Mouse (Mus musculus): Measurements from ENCODE around the gene Sqstm1.

The Sqstm1 gene

GRCm38 (mm10) chr11:50210505-50211151 lies at the start of gene Sqstm1, which contains the start of gene Mgat4b:
TSS of gene Sqstm1 (minus strand) at chr11:50210827.
TSS of gene Mgat4b (plus strand) at chr11:50210890.
- DNase-seq (ENCODE audit: low spot score), result peak; percentile 86

- peak; percentile 67 for DNase-seq (ENCODE audit: low spot score)
Measured at GRCm38 (mm10) chr11:50258310-50258709, 47.7 kb upstream of the Sqstm1 start.

- DNase-seq (ENCODE audit: low spot score), result no peak
Measured at GRCm38 (mm10) chr11:50256615-50257014, 46.0 kb upstream of the Sqstm1 start.

- DNase-seq (ENCODE audit: low spot score), result peak; percentile 79
Measured at GRCm38 (mm10) chr11:50254010-50254580, 43.5 kb upstream of the Sqstm1 start.

GRCm38 (mm10) chr11:50253393-50253792 lies 42.8 kb upstream of the Sqstm1 start:
- no peak for DNase-seq (ENCODE audit: low spot score)

- DNase-seq (ENCODE audit: low spot score), result no peak
Measured at GRCm38 (mm10) chr11:50252684-50253265, 42.1 kb upstream of the Sqstm1 start.

- no peak for DNase-seq (ENCODE audit: low spot score)
Measured at GRCm38 (mm10) chr11:50252166-50252565, 41.5 kb upstream of the Sqstm1 start.

GRCm38 (mm10) chr11:50248473-50249171 lies 38.0 kb upstream of the Sqstm1 start:
- DNase-seq (ENCODE audit: low spot score), result no peak

- no peak for DNase-seq (ENCODE audit: low spot score)
Measured at GRCm38 (mm10) chr11:50245269-50245668, 34.6 kb upstream of the Sqstm1 start.

- no peak for DNase-seq (ENCODE audit: low spot score)
Measured at GRCm38 (mm10) chr11:50243926-50244325, 33.3 kb upstream of the Sqstm1 start.

- peak; percentile 28 for DNase-seq (ENCODE audit: low spot score)
Measured at GRCm38 (mm10) chr11:50240235-50240911, 29.7 kb upstream of the Sqstm1 start.

GRCm38 (mm10) chr11:50238821-50239791 lies 28.5 kb upstream of the Sqstm1 start:
- no peak for DNase-seq (ENCODE audit: low spot score)

- DNase-seq (ENCODE audit: low spot score), result peak; percentile 39
Measured at GRCm38 (mm10) chr11:50238324-50238723, 27.7 kb upstream of the Sqstm1 start, which contains the start of gene Ltc4s. TSS of gene Ltc4s (minus strand) at chr11:50238616.

- DNase-seq (ENCODE audit: low spot score), result no peak
Measured at GRCm38 (mm10) chr11:50236937-50237835, 26.6 kb upstream of the Sqstm1 start.

GRCm38 (mm10) chr11:50236540-50236936 lies 25.9 kb upstream of the Sqstm1 start:
- DNase-seq (ENCODE audit: low spot score), result peak; percentile 89

GRCm38 (mm10) chr11:50234606-50235005 lies 24.0 kb upstream of the Sqstm1 start:
- no peak for DNase-seq (ENCODE audit: low spot score)

- peak; percentile 12 for DNase-seq (ENCODE audit: low spot score)
Measured at GRCm38 (mm10) chr11:50233993-50234392, 23.4 kb upstream of the Sqstm1 start.

- peak; percentile 30 for DNase-seq (ENCODE audit: low spot score)
Measured at GRCm38 (mm10) chr11:50233022-50233421, 22.4 kb upstream of the Sqstm1 start.

GRCm38 (mm10) chr11:50231411-50231810 lies 20.8 kb upstream of the Sqstm1 start:
- DNase-seq (ENCODE audit: low spot score), result peak; percentile 74
